Mouse (Mus musculus) lung, postnatal 0 days (tissue): ENCODE results near the gene Txndc11.

Experiments used
- CTCF ChIP-seq: IDR thresholded peaks from 2 replicates; pipeline ENCODE4 v1.5.1; 2016; ENCODE audit warnings: antibody characterized with exemption, mild to moderate bottlenecking
- EP300 ChIP-seq: IDR thresholded peaks from 2 replicates; pipeline ENCODE4 v1.6.1; 2016; ENCODE audit warnings: antibody characterized with exemption, mild to moderate bottlenecking, control low read depth

- no peak for TF ChIP-seq CTCF
- TF ChIP-seq EP300: no peak
These were observed 70.1 kb downstream of the Txndc11 start for GRCm38 (mm10) chr16:11064341-11064740.
